Comparison of ENCODE assay signal across 8 mouse cellular contexts in genomic region chr16:18625791-18626311, GRCm38 (mm10). TPM values are rescaled to one million over a fixed set of nuclear protein-coding genes. Genes with fewer than 3 reads are reported as not detected.
DNase-seq lines count a peak whose midpoint lies in the region; ATAC-seq and TF ChIP-seq lines count a peak whose summit lies in the region.

No protein-coding gene starts in this region.

- TF ChIP-seq POLR2A in thymus, adult 2 months (IDR thresholded peaks at IDR 0.05; ENCODE audit: control insufficient read depth, extremely low read depth, insufficient read depth, low read length, poor library complexity), result no peak

- H3K36me3 ChIP-seq in thymus, adult 2 months (ENCODE audit: control insufficient read depth, insufficient read depth, low read length), result no peaks in the 10 kb centered on the region
- peaks cover 32% of the 10 kb centered on the region for H3K36me3 ChIP-seq in hindbrain, embryonic 15.5 days
- no peaks in the 10 kb centered on the region for H3K36me3 ChIP-seq in liver, embryonic 15.5 days (replicated peaks)
- no peaks in the 10 kb centered on the region for H3K36me3 ChIP-seq in stomach, embryonic 15.5 days

- TF ChIP-seq CTCF in thymus, adult 2 months (IDR thresholded peaks at IDR 0.05; ENCODE audit: borderline replicate concordance, control insufficient read depth, extremely low read depth, insufficient read depth, low read length, poor library complexity), result no peak

- peak overlapping the region; percentile 45 for H3K4me3 ChIP-seq in thymus, adult 2 months (ENCODE audit: control insufficient read depth, insufficient read depth, low read length)
- peak overlapping the region; percentile 84 for H3K4me3 ChIP-seq in hindbrain, embryonic 15.5 days
- H3K4me3 ChIP-seq in liver, embryonic 15.5 days (replicated peaks), result peak overlapping the region; percentile 50
- peak overlapping the region; percentile 53 for H3K4me3 ChIP-seq in stomach, embryonic 15.5 days (replicated peaks)

- H3K4me1 ChIP-seq in thymus, adult 2 months (replicated peaks; ENCODE audit: control insufficient read depth, insufficient read depth, low read length), result peaks cover 25% of the 10 kb centered on the region
- H3K4me1 ChIP-seq in hindbrain, embryonic 15.5 days (replicated peaks), result peaks cover 52% of the 10 kb centered on the region
- H3K4me1 ChIP-seq in liver, embryonic 15.5 days (replicated peaks), result peaks cover 42% of the 10 kb centered on the region
- peaks cover 40% of the 10 kb centered on the region for H3K4me1 ChIP-seq in stomach, embryonic 15.5 days

- peak overlapping the region; percentile 46 for H3K9ac ChIP-seq in hindbrain, embryonic 15.5 days
- H3K9ac ChIP-seq in liver, embryonic 15.5 days, result no peak overlapping the region
- H3K9ac ChIP-seq in stomach, embryonic 15.5 days, result 0 out of 2 replicates have a peak overlapping the region, but pooled peaks have one; percentile 29

- no peaks in the 10 kb centered on the region for H3K9me3 ChIP-seq in hindbrain, embryonic 15.5 days
- H3K9me3 ChIP-seq in liver, embryonic 15.5 days (replicated peaks), result no peaks in the 10 kb centered on the region
- no peaks in the 10 kb centered on the region for H3K9me3 ChIP-seq in stomach, embryonic 15.5 days

- no peak for ATAC-seq in frontal cortex, adult (ENCODE audit: low TSS enrichment)
- no peak for ATAC-seq in hindbrain, embryonic 15.5 days (ENCODE audit: low FRiP score, low read depth)
- ATAC-seq in liver, embryonic 15.5 days (ENCODE audit: insufficient read depth), result no peak
- no peak for ATAC-seq in stomach, embryonic 15.5 days (ENCODE audit: insufficient read depth, low FRiP score, low read depth)

- H3K4me2 ChIP-seq in hindbrain, embryonic 15.5 days, result peak overlapping the region; percentile 96
- H3K4me2 ChIP-seq in liver, embryonic 15.5 days, result peak overlapping the region; percentile 72
- H3K4me2 ChIP-seq in stomach, embryonic 15.5 days, result peak overlapping the region; percentile 92

- no peak overlapping the region for H3K27ac ChIP-seq in thymus, adult 2 months (ENCODE audit: control insufficient read depth, insufficient read depth, low read length)
- no peak overlapping the region for H3K27ac ChIP-seq in hindbrain, embryonic 15.5 days (replicated peaks)
- H3K27ac ChIP-seq in liver, embryonic 15.5 days (replicated peaks), result no peak overlapping the region
- H3K27ac ChIP-seq in stomach, embryonic 15.5 days, result no peak overlapping the region

- 12% methylated on average over 26 of the region's 26 CpGs for WGBS in thymus, adult 2 months
- WGBS in hindbrain, embryonic 15.5 days, result 12% methylated on average over 26 of the region's 26 CpGs
- WGBS in liver, embryonic 15.5 days (ENCODE audit: insufficient replicate concordance), result 8% methylated on average over 26 of the region's 26 CpGs
- 23% methylated on average over 26 of the region's 26 CpGs for WGBS in stomach, embryonic 15.5 days

- DNase-seq in frontal cortex, adult 2 months (ENCODE audit: extremely low spot score in 1 of 2, low spot score in 1 of 2), result peak; percentile 80 to 88
- DNase-seq in thymus, adult 2 months, result no peak
- DNase-seq in thymus, postnatal 36 days, result no peak
- DNase-seq in urinary bladder, postnatal 10 days (ENCODE audit: low spot score), result no peak

- peaks cover 49% of the 10 kb centered on the region; the same call in 1 of the 2 replicates for H3K27me3 ChIP-seq in thymus, adult 2 months (ENCODE audit: control insufficient read depth, insufficient read depth, low read length)
- H3K27me3 ChIP-seq in hindbrain, embryonic 15.5 days, result peaks cover 50% of the 10 kb centered on the region
- H3K27me3 ChIP-seq in liver, embryonic 15.5 days, result peaks cover 100% of the 10 kb centered on the region
- H3K27me3 ChIP-seq in stomach, embryonic 15.5 days (replicated peaks), result peaks cover 56% of the 10 kb centered on the region

RNA-seq across cellular contexts. Expression of gene Gm49601, which starts 0.4 kb away (rescaled TPM):
- polyA plus RNA-seq in frontal cortex, adult 2 months (2012; rRNA removed), result 128 and 169 TPM in 2 replicates
- polyA plus RNA-seq in thymus, adult 2 months (2012; rRNA removed), result 0.88 and 0.93 TPM in 2 replicates
- polyA plus RNA-seq in hindbrain, embryonic 15.5 days (2015; fragmentation: Nextera tagmentation; extraction: Ambion mirVana), result 14.8 and 18.8 TPM in 2 replicates
- polyA plus RNA-seq in liver, embryonic 15.5 days (2015; fragmentation: Nextera tagmentation; extraction: Ambion mirVana), result 0.39 and 0.91 TPM in 2 replicates
- 2.6 and 3.4 TPM in 2 replicates for polyA plus RNA-seq in stomach, embryonic 15.5 days (2015; fragmentation: Nextera tagmentation; extraction: Ambion mirVana)

RNA-seq across cellular contexts. Expression of gene Gp1bb, which starts 3.6 kb away (rescaled TPM):
- 2.4 and 5.9 TPM in 2 replicates for polyA plus RNA-seq in frontal cortex, adult 2 months (2012; rRNA removed)
- polyA plus RNA-seq in thymus, adult 2 months (2012; rRNA removed), result 1.1 TPM in 2 replicates
- 11.8 and 14.8 TPM in 2 replicates for polyA plus RNA-seq in hindbrain, embryonic 15.5 days (2015; fragmentation: Nextera tagmentation; extraction: Ambion mirVana)
- 19.6 and 24.9 TPM in 2 replicates for polyA plus RNA-seq in liver, embryonic 15.5 days (2015; fragmentation: Nextera tagmentation; extraction: Ambion mirVana)
- polyA plus RNA-seq in stomach, embryonic 15.5 days (2015; fragmentation: Nextera tagmentation; extraction: Ambion mirVana), result 1.3 and 1.6 TPM in 2 replicates

RNA-seq across cellular contexts. Expression of gene Sept5, which starts 3.9 kb away (rescaled TPM):
- polyA plus RNA-seq in frontal cortex, adult 2 months (2012; rRNA removed), result 772 and 810 TPM in 2 replicates
- 2.4 and 3.6 TPM in 2 replicates for polyA plus RNA-seq in thymus, adult 2 months (2012; rRNA removed)
- polyA plus RNA-seq in hindbrain, embryonic 15.5 days (2015; fragmentation: Nextera tagmentation; extraction: Ambion mirVana), result 192 and 212 TPM in 2 replicates
- polyA plus RNA-seq in liver, embryonic 15.5 days (2015; fragmentation: Nextera tagmentation; extraction: Ambion mirVana), result 3.5 and 3.6 TPM in 2 replicates
- 21.7 and 22.9 TPM in 2 replicates for polyA plus RNA-seq in stomach, embryonic 15.5 days (2015; fragmentation: Nextera tagmentation; extraction: Ambion mirVana)

RNA-seq across cellular contexts. Expression of gene Tbx1, which starts 35.4 kb away (rescaled TPM):
- 2.8 and 2.9 TPM in 2 replicates for polyA plus RNA-seq in frontal cortex, adult 2 months (2012; rRNA removed)
- polyA plus RNA-seq in thymus, adult 2 months (2012; rRNA removed), result 0.49 and 1.4 TPM in 2 replicates
- 1.1 and 1.2 TPM in 2 replicates for polyA plus RNA-seq in hindbrain, embryonic 15.5 days (2015; fragmentation: Nextera tagmentation; extraction: Ambion mirVana)
- polyA plus RNA-seq in liver, embryonic 15.5 days (2015; fragmentation: Nextera tagmentation; extraction: Ambion mirVana), result 0.15 and 0.23 TPM in 2 replicates
- 0.85 and 1.1 TPM in 2 replicates for polyA plus RNA-seq in stomach, embryonic 15.5 days (2015; fragmentation: Nextera tagmentation; extraction: Ambion mirVana)

Comparison
In these comparisons a context has a peak if more than half of its experiments do, and no peak if none do; other contexts are left out.
1. DNase-seq: peak in frontal cortex, adult 2 months (2 of 2); none in thymus, adult 2 months (single experiment), thymus, postnatal 36 days (0 of 2) and urinary bladder, postnatal 10 days (single experiment).
2. Peak in every context shown above with its lines, with median percentiles within 50 percentile points of each other: H3K4me3 ChIP-seq and H3K4me2 ChIP-seq.